Mouse (Mus musculus) MEL (cell line): ENCODE results near the gene Slco4a1. TPM values are rescaled to one million over a fixed set of nuclear protein-coding genes. Genes with fewer than 3 reads are reported as not detected.

Source experiments
- DNase-seq: peaks from one replicate; pipeline ENCODE4 v3.0.0; 2011; ENCODE audit warnings: low read depth, low spot score
- H3K27ac ChIP-seq: 2 replicates; pipeline ENCODE4 v1.5.1; 2012; ENCODE audit warnings: low read depth, mild to moderate bottlenecking, control low read depth, low read length, moderate library complexity; ENCODE audit not compliant: control insufficient read depth
- H3K27me3 ChIP-seq, 2 experiments: fragments of 150-350 bp in 1 of 2; sonication (generic) in 1 of 2; 2 replicates each; pipeline ENCODE4 v1.6.1; 2012; ENCODE audit warnings: low read length in 2 of 2, mild to moderate bottlenecking in 2 of 2, improper control_type of control experiment in 1 of 2, moderate library complexity in 1 of 2; ENCODE audit not compliant: insufficient read depth in 2 of 2, control insufficient read depth in 1 of 2
- H3K36me3 ChIP-seq, 2 experiments: 2 replicates each; pipeline ENCODE4 v1.6.1; 2012 to 2014; ENCODE audit warnings: low read length in 2 of 2, improper control_type of control experiment in 1 of 2, inconsistent platforms in 1 of 2, mild to moderate bottlenecking in 1 of 2; ENCODE audit not compliant: insufficient read depth in 2 of 2, control insufficient read depth in 1 of 2
- H3K4me1 ChIP-seq, 2 experiments: fragments of 150-350 bp in 1 of 2; sonication (generic) in 1 of 2; 2 replicates each; pipeline ENCODE4 v1.6.1; 2012; ENCODE audit warnings: low read length in 2 of 2, improper control_type of control experiment in 1 of 2, mild to moderate bottlenecking in 1 of 2; ENCODE audit not compliant: insufficient read depth in 2 of 2, control insufficient read depth in 1 of 2
- H3K4me3 ChIP-seq, 2 experiments: fragments of 150-350 bp in 1 of 2; sonication (generic) in 1 of 2; 2 replicates each; pipeline ENCODE4 v1.5.1; 2012; ENCODE audit warnings: low read depth in 2 of 2, low read length in 2 of 2, mild to moderate bottlenecking in 2 of 2, moderate library complexity in 2 of 2, control low read depth in 1 of 2, improper control_type of control experiment in 1 of 2; ENCODE audit not compliant: control insufficient read depth in 1 of 2, insufficient read depth in 1 of 2
- H3K79me2 ChIP-seq: 2 replicates; pipeline ENCODE4 v1.6.1; 2012; ENCODE audit warnings: mild to moderate bottlenecking, low read length, moderate library complexity; ENCODE audit not compliant: control insufficient read depth, poor library complexity, insufficient read depth
- H3K9ac ChIP-seq: 2 replicates; pipeline ENCODE4 v1.6.1; 2012; ENCODE audit warnings: low read depth, mild to moderate bottlenecking, control low read depth, low read length, moderate library complexity; ENCODE audit not compliant: control insufficient read depth, poor library complexity, severe bottlenecking
- H3K9me3 ChIP-seq: fragments of 150-350 bp; sonication (generic); replicated peaks from 2 replicates; pipeline ENCODE4 v1.6.1; 2012; ENCODE audit warnings: mild to moderate bottlenecking, low read length, improper control_type of control experiment, moderate library complexity; ENCODE audit not compliant: insufficient read depth
- BHLHE40 ChIP-seq: IDR thresholded peaks from 2 replicates; pipeline ENCODE4 v1.6.1; 2012; ENCODE audit warnings: low read depth, mild to moderate bottlenecking, inconsistent platforms, low read length, improper control_type of control experiment, borderline replicate concordance
- CHD2 ChIP-seq: IDR thresholded peaks from 2 replicates; pipeline ENCODE4 v1.6.1; 2011; ENCODE audit warnings: low read length, improper control_type of control experiment
- ETS1 ChIP-seq: IDR thresholded peaks from 2 replicates; pipeline ENCODE4 v1.6.1; 2012; ENCODE audit warnings: low read depth, mild to moderate bottlenecking, inconsistent platforms, low read length, improper control_type of control experiment, moderate library complexity
- HCFC1 ChIP-seq: IDR thresholded peaks from 2 replicates; pipeline ENCODE4 v1.6.1; 2012; ENCODE audit warnings: low read depth, mild to moderate bottlenecking, inconsistent platforms, low read length, improper control_type of control experiment, moderate library complexity
- JUND ChIP-seq: IDR thresholded peaks from 2 replicates; pipeline ENCODE4 v1.6.1; 2011; ENCODE audit warnings: low read depth, mild to moderate bottlenecking, improper control_type of control experiment, low read length
- KAT2A ChIP-seq: conservative IDR thresholded peaks from 2 replicates; pipeline ENCODE4 v1.6.1; 2012; ENCODE audit warnings: low read depth, low read length, improper control_type of control experiment, inconsistent platforms
- MAFK ChIP-seq: IDR thresholded peaks from 2 replicates; pipeline ENCODE4 v1.6.1; 2011; ENCODE audit warnings: low read depth, mild to moderate bottlenecking, low read length, improper control_type of control experiment, borderline replicate concordance
- MAZ ChIP-seq: IDR thresholded peaks from 2 replicates; pipeline ENCODE4 v1.6.1; 2012; ENCODE audit warnings: low read depth, mild to moderate bottlenecking, inconsistent platforms, low read length, improper control_type of control experiment
- MXI1 ChIP-seq: IDR thresholded peaks from 2 replicates; pipeline ENCODE4 v1.6.1; 2011; ENCODE audit warnings: mild to moderate bottlenecking, low read depth, low read length, improper control_type of control experiment
- MYC ChIP-seq: IDR thresholded peaks from 2 replicates; pipeline ENCODE4 v1.6.1; 2011; ENCODE audit warnings: low read depth, mild to moderate bottlenecking, low read length, improper control_type of control experiment, moderate library complexity
- NELFE ChIP-seq: IDR thresholded peaks from 2 replicates; pipeline ENCODE4 v1.6.1; 2011; ENCODE audit warnings: low read depth, low read length, improper control_type of control experiment
- NRF1 ChIP-seq: IDR thresholded peaks from 2 replicates; pipeline ENCODE4 v1.6.1; 2014; ENCODE audit warnings: low read depth, mild to moderate bottlenecking, inconsistent platforms, low read length, improper control_type of control experiment, moderate library complexity; ENCODE audit not compliant: poor library complexity, insufficient read depth, severe bottlenecking
- POLR2A ChIP-seq, 2 experiments: IDR thresholded peaks; 2 replicates each; pipeline ENCODE4 v1.6.1; 2011 to 2012; ENCODE audit warnings: low read length in 2 of 2, mild to moderate bottlenecking in 2 of 2, control low read depth in 1 of 2, improper control_type of control experiment in 1 of 2, low read depth in 1 of 2, moderate library complexity in 1 of 2; ENCODE audit not compliant: control insufficient read depth in 1 of 2, insufficient read depth in 1 of 2, poor library complexity in 1 of 2
- RAD21 ChIP-seq: IDR thresholded peaks from 2 replicates; pipeline ENCODE4 v1.6.1; 2011; ENCODE audit warnings: mild to moderate bottlenecking, low read depth, low read length, improper control_type of control experiment
- RCOR1 ChIP-seq: IDR thresholded peaks from 2 replicates; pipeline ENCODE4 v1.6.1; 2012; ENCODE audit warnings: low read depth, mild to moderate bottlenecking, inconsistent platforms, low read length, improper control_type of control experiment
- SIN3A ChIP-seq: IDR thresholded peaks from 2 replicates; pipeline ENCODE4 v1.6.1; 2012; ENCODE audit warnings: low read length, improper control_type of control experiment, inconsistent platforms
- SMC3 ChIP-seq: IDR thresholded peaks from 2 replicates; pipeline ENCODE4 v1.6.1; 2011; ENCODE audit warnings: low read depth, low read length, improper control_type of control experiment
- TAL1 ChIP-seq: IDR thresholded peaks from 2 replicates; pipeline ENCODE4 v1.6.1; 2012; ENCODE audit warnings: mild to moderate bottlenecking, inconsistent platforms, low read length, moderate library complexity, mixed read lengths
- TCF12 ChIP-seq: IDR thresholded peaks from 2 replicates; pipeline ENCODE4 v1.6.1; 2014; ENCODE audit warnings: low read depth, mild to moderate bottlenecking, inconsistent platforms, low read length, improper control_type of control experiment, moderate library complexity
- UBTF ChIP-seq: IDR thresholded peaks from 2 replicates; pipeline ENCODE4 v1.6.1; 2012; ENCODE audit warnings: low read depth, mild to moderate bottlenecking, inconsistent platforms, low read length, improper control_type of control experiment, moderate library complexity, borderline replicate concordance; ENCODE audit not compliant: insufficient read depth
- USF2 ChIP-seq, 2 experiments: IDR thresholded peaks; 2 replicates each; pipeline ENCODE4 v1.6.1; 2011 to 2012; ENCODE audit warnings: improper control_type of control experiment in 2 of 2, low read length in 2 of 2, borderline replicate concordance in 1 of 2, inconsistent platforms in 1 of 2, low read depth in 1 of 2, mild to moderate bottlenecking in 1 of 2; ENCODE audit not compliant: insufficient read depth in 1 of 2
- ZC3H11A ChIP-seq: IDR thresholded peaks from 2 replicates; pipeline ENCODE4 v1.6.1; 2012; ENCODE audit warnings: low read depth, mild to moderate bottlenecking, inconsistent platforms, low read length, improper control_type of control experiment
- ZKSCAN1 ChIP-seq: IDR thresholded peaks from 2 replicates; pipeline ENCODE4 v1.6.1; 2012; ENCODE audit warnings: low read depth, mild to moderate bottlenecking, inconsistent platforms, low read length, improper control_type of control experiment, moderate library complexity
- ZMIZ1 ChIP-seq: IDR thresholded peaks from 2 replicates; pipeline ENCODE4 v1.6.1; 2012; ENCODE audit warnings: low read depth, mild to moderate bottlenecking, inconsistent platforms, low read length, improper control_type of control experiment, moderate library complexity
- polyA plus RNA-seq, 2 experiments: library from polyadenylated mRNA; stranded (reverse) in 1 of 2; unstranded in 1 of 2; fragments of >175 nt in 1 of 2; fragments of >200 nt in 1 of 2; gene quantifications; 2 replicates each; pipeline versions ENCODE4 v1.2.1 to v1.2.4; 2012; ENCODE audit warnings: low replicate concordance in 2 of 2, low read depth in 1 of 2; ENCODE audit not compliant: insufficient read length in 2 of 2, insufficient read depth in 1 of 2, missing spikeins in 1 of 2
- total RNA-seq: library from RNA; depleted of rRNA; stranded (reverse); fragments of 300-350 nt; gene quantifications from 2 replicates; pipeline ENCODE4 v1.2.3, GENCODE M21; 2012

The Slco4a1 gene
- total and polyA plus RNA-seq, 3 experiments = not detected

DNA sequence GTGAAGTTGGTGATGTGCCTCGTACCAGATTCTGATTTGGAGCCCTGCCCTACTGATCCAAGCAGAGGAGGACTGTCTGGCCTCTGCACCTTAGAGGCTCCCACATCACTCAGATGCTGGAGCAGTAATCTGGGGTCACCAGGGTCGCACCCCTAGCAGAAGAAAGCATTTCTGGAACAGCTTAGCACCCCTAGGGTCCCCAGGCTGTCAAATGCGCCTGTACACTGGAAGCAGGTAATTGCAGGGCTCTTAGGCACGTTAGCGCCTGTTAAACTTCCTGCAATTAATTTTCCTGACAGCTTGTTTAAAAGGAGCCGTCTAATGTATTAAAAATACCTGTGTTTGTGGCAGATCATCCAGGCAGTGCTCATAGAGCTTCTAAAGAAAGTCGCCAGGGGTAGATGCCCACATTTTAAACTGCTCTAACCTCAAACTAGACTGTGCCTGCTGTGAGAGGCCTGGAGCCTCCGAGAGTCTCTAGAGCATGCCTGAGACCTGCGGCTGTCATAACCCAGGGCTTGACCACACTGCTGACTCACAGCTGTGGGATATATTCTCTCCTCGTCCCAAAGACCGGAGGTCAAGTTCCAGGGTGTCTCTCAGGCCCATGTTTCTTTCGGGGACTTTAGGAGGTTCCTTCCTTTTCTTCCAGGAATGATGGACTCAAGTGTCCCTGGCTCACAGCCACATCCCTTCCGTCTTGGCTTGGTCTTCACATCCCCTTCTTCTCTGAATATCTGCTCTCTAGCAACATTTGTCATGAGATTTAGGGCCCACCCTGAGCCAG lies 56.0 kb downstream of the Slco4a1 start:
- Histone ChIP-seq H3K4me3 (no peak overlapping the region), H3K9ac (no peak overlapping the region), H3K9me3 (no peaks in the 10 kb centered on the region), H3K36me3 (no peaks in the 10 kb centered on the region), H3K27me3 (peaks cover 8 to 16% of the 10 kb centered on the region in 2 experiments), H3K79me2 (no peaks in the 10 kb centered on the region), H3K27ac (no peak overlapping the region), H3K4me1 (no peaks in the 10 kb centered on the region)
- no peak for DNase-seq
- no peak for TF ChIP-seq TCF12
- TF ChIP-seq ZC3H11A = no peak
- no peak for TF ChIP-seq TAL1
- no peak for TF ChIP-seq SIN3A
- TF ChIP-seq NRF1 = no peak
- no peak for TF ChIP-seq MXI1
- TF ChIP-seq RAD21 = no peak
- TF ChIP-seq MYC = no peak
- no peak for TF ChIP-seq ZMIZ1

- Histone ChIP-seq H3K36me3 (no peaks in the 10 kb centered on the region), H3K4me3 (no peak overlapping the region), H3K79me2 (no peaks in the 10 kb centered on the region), H3K9me3 (no peaks in the 10 kb centered on the region), H3K9ac (no peak overlapping the region), H3K27me3 (peaks cover 8 to 18% of the 10 kb centered on the region in 2 experiments), H3K27ac (no peak overlapping the region), H3K4me1 (no peaks in the 10 kb centered on the region)
- DNase-seq = no peak
- TF ChIP-seq JUND (no peak), UBTF (no peak), MAFK (no peak), POLR2A (IDR thresholded peaks at IDR 0.05; ENCODE audit: control insufficient read depth in 1 of 2, insufficient read depth in 1 of 2, low read depth in 1 of 2, low read length in 2 of 2, poor library complexity in 1 of 2) (no peak), ZKSCAN1 (no peak), BHLHE40 (no peak), HCFC1 (no peak), USF2 (IDR thresholded peaks at IDR 0.05; ENCODE audit: borderline replicate concordance in 1 of 2, insufficient read depth in 1 of 2, low read depth in 1 of 2, low read length in 2 of 2) (no peak), ETS1 (no peak), KAT2A (no peak), ZMIZ1 (no peak), CHD2 (no peak), MAZ (no peak), TAL1 (no peak), NRF1 (no peak), SIN3A (no peak), RCOR1 (no peak), SMC3 (no peak), NELFE (no peak)
Measured at GRCm38 (mm10) chr2:180513019-180513418, 57.0 kb downstream of the Slco4a1 start.
